Mouse (Mus musculus): ENCODE results near the gene Olfr671. TPM values are rescaled to one million over a fixed set of nuclear protein-coding genes. Genes with fewer than 3 reads are reported as not detected.
"Not testable (repeated sequence)": the region's sequence is repeated elsewhere in the genome, so short reads cannot be mapped to it uniquely, and the experiment has no call there.

Gene Olfr671
- not detected for polyA plus RNA-seq (2012; fragmentation: generic; extraction: Trizol)
- long read RNA-seq, experiment 1: 0 reads
- long read RNA-seq, experiment 2: 0 reads

DNA sequence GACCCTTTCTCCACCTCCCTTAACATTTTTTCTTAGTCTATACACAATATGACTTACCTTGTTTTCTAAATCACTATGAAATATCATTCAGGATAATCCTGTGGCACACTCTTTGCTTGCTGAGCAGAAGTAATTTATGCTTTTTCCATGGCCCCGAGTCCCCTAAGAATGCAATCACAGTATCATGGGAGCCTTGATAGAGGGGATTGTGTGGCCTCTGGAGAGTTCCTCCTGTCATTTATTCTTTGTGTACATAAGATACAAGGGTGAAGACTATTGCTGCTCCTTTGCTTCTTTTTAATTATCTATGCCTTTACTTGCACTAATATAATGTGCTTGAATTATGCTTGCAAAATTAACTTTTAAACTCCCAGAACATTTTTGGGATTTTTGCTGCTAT lies at the start of gene Olfr671:
TSS of gene Olfr671 (minus strand) at position 101 of the 400 bp plus-strand sequence.
- no peak for TF ChIP-seq CEBPB (IDR thresholded peaks at IDR 0.05; ENCODE audit: low read depth)
- no peak for TF ChIP-seq CTCF (IDR thresholded peaks at IDR 0.05; ENCODE audit: control insufficient read depth, insufficient read depth, insufficient read length)
- no peak for TF ChIP-seq FOSL1 (IDR thresholded peaks at IDR 0.05; ENCODE audit: insufficient read depth, low read length, poor library complexity, severe bottlenecking)
- no peak for TF ChIP-seq MYOD1 (IDR thresholded peaks at IDR 0.05; ENCODE audit: control insufficient read depth, insufficient read length, low read depth)
- no peak for TF ChIP-seq MYOG (IDR thresholded peaks at IDR 0.05; ENCODE audit: control insufficient read depth, extremely low read depth, insufficient read length)
- no peak for TF ChIP-seq MAX (IDR thresholded peaks at IDR 0.05)
- no peak for TF ChIP-seq USF1 (IDR thresholded peaks at IDR 0.05; ENCODE audit: low read depth)
- H3K79me2 ChIP-seq (ENCODE audit: control insufficient read depth, insufficient read depth): no peaks in the 10 kb centered on the region
- H3K79me3 ChIP-seq (ENCODE audit: low read depth): no peaks in the 10 kb centered on the region
- no peaks in the 10 kb centered on the region for H3K36me3 ChIP-seq (ENCODE audit: control insufficient read depth, insufficient read depth)
- no peaks in the 10 kb centered on the region for H3K27me3 ChIP-seq (ENCODE audit: control insufficient read depth, insufficient read depth, insufficient read length)
- H3ac ChIP-seq (ENCODE audit: control insufficient read depth, insufficient read length, low read depth): no peak within 1 kb of the TSS
- H3K4me3 ChIP-seq (ENCODE audit: insufficient read depth, poor library complexity, severe bottlenecking): no peak within 1 kb of the TSS

DNA sequence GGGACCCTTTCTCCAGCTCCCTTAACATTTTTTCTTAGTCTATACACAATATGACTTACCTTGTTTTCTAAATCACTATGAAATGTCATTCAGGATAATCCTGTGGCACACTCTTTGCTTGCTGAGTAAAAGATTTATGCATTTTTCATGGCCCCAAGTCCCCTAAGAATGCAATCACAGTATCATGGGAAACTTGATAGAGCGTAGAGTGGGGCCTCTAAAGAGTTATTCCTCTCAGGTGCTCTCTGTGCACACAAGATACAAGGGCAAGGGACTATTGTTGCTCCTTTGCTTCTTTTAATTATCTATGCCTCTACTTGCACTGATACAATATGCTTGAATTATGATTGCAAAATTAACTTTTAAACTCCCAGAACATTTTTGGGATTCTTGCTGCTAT lies 49.4 kb upstream of the Olfr671 start, which contains the start of gene Olfr675:
TSS of gene Olfr675 (minus strand) at position 101 of the 400 bp plus-strand sequence.
- H3ac ChIP-seq (ENCODE audit: control insufficient read depth, insufficient read length, low read depth): no peak within 1 kb of the TSS
- no peaks in the 10 kb centered on the region for H3K79me2 ChIP-seq (ENCODE audit: control insufficient read depth, insufficient read depth)
- TF ChIP-seq MYOG (IDR thresholded peaks at IDR 0.05; ENCODE audit: control insufficient read depth, extremely low read depth, insufficient read length) (no peak), MYOD1 (IDR thresholded peaks at IDR 0.05; ENCODE audit: control insufficient read depth, insufficient read length, low read depth) (no peak), CTCF (IDR thresholded peaks at IDR 0.05; ENCODE audit: control insufficient read depth, insufficient read depth, insufficient read length) (no peak), CEBPB (IDR thresholded peaks at IDR 0.05; ENCODE audit: low read depth) (no peak), USF1 (IDR thresholded peaks at IDR 0.05; ENCODE audit: low read depth) (no peak), FOSL1 (IDR thresholded peaks at IDR 0.05; ENCODE audit: insufficient read depth, low read length, poor library complexity, severe bottlenecking) (no peak), MAX (IDR thresholded peaks at IDR 0.05) (no peak)
- no peak within 1 kb of the TSS for H3K4me3 ChIP-seq (ENCODE audit: insufficient read depth, poor library complexity, severe bottlenecking)
- H3K27me3 ChIP-seq (ENCODE audit: control insufficient read depth, insufficient read depth, insufficient read length): no peaks in the 10 kb centered on the region
- H3K79me3 ChIP-seq (ENCODE audit: low read depth): no peaks in the 10 kb centered on the region
- no peaks in the 10 kb centered on the region for H3K36me3 ChIP-seq (ENCODE audit: control insufficient read depth, insufficient read depth)

DNA sequence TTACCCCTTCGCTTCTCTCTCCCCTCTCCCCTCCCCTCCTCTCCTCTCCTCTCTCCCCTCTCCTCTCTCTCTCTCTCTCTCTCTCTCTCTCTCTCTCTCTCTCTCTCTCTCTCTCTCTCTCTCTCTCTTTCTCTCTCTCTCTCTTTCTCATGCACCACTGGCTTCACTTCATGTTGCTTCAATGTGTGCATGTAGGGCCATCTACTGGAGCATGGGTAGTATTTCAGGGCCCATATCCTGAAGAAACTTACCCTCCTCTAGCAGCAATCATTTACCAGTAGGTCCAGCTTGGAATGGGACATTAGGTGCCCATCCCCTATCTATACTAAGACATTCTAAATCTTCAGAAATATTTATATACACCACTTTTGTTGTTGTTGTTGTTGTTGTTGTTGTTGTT lies 43.6 kb upstream of the Olfr671 start:
- H3K79me2 ChIP-seq (ENCODE audit: control insufficient read depth, insufficient read depth): no peaks in the 10 kb centered on the region
- no peaks in the 10 kb centered on the region for H3K36me3 ChIP-seq (ENCODE audit: control insufficient read depth, insufficient read depth)
- no peak for TF ChIP-seq MYOG (IDR thresholded peaks at IDR 0.05; ENCODE audit: control insufficient read depth, extremely low read depth, insufficient read length)
- no peak for TF ChIP-seq MYOD1 (IDR thresholded peaks at IDR 0.05; ENCODE audit: control insufficient read depth, insufficient read length, low read depth)
- no peak for TF ChIP-seq CTCF (IDR thresholded peaks at IDR 0.05; ENCODE audit: control insufficient read depth, insufficient read depth, insufficient read length)
- TF ChIP-seq CEBPB (IDR thresholded peaks at IDR 0.05; ENCODE audit: low read depth): no peak
- TF ChIP-seq USF1 (IDR thresholded peaks at IDR 0.05; ENCODE audit: low read depth): no peak
- TF ChIP-seq MAX (IDR thresholded peaks at IDR 0.05): no peak
- no peak for TF ChIP-seq FOSL1 (IDR thresholded peaks at IDR 0.05; ENCODE audit: insufficient read depth, low read length, poor library complexity, severe bottlenecking)
- no peaks in the 10 kb centered on the region for H3K27me3 ChIP-seq (ENCODE audit: control insufficient read depth, insufficient read depth, insufficient read length)
- H3K79me3 ChIP-seq (ENCODE audit: low read depth): no peaks in the 10 kb centered on the region
- H3ac ChIP-seq (ENCODE audit: control insufficient read depth, insufficient read length, low read depth): no peak overlapping the region
- no peak overlapping the region for H3K4me3 ChIP-seq (ENCODE audit: insufficient read depth, poor library complexity, severe bottlenecking)

DNA sequence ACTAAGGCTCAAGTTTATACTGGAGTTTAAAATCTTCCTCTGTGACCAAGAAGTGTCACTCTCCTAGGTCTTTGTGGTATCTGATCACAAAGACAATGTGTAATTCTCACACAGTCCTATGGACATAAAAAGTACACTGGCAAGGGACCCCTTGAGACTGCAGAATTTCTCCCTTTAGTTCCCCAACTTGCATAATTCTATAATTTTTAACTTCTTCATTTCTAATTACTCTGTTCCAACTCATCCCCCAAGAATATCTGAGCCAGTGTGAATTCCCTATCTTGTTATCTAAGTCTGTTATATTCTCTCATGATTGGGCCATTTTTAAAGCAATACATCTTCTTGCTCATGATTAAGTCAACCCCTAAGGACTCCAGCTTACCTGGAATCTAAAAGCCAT lies 23.0 kb upstream of the Olfr671 start, which contains the start of gene Olfr672:
TSS of gene Olfr672 (minus strand) at position 101 of the 400 bp plus-strand sequence.
- Histone ChIP-seq H3K36me3 (ENCODE audit: control insufficient read depth, insufficient read depth) (no peaks in the 10 kb centered on the region), H3K27me3 (ENCODE audit: control insufficient read depth, insufficient read depth, insufficient read length) (no peaks in the 10 kb centered on the region), H3K4me3 (ENCODE audit: insufficient read depth, poor library complexity, severe bottlenecking) (no peak within 1 kb of the TSS), H3K79me3 (ENCODE audit: low read depth) (no peaks in the 10 kb centered on the region), H3K79me2 (ENCODE audit: control insufficient read depth, insufficient read depth) (no peaks in the 10 kb centered on the region), H3ac (ENCODE audit: control insufficient read depth, insufficient read length, low read depth) (no peak within 1 kb of the TSS)
- TF ChIP-seq CTCF (IDR thresholded peaks at IDR 0.05; ENCODE audit: control insufficient read depth, insufficient read depth, insufficient read length) (no peak), MAX (IDR thresholded peaks at IDR 0.05) (no peak), MYOG (IDR thresholded peaks at IDR 0.05; ENCODE audit: control insufficient read depth, extremely low read depth, insufficient read length) (no peak), USF1 (IDR thresholded peaks at IDR 0.05; ENCODE audit: low read depth) (no peak), CEBPB (IDR thresholded peaks at IDR 0.05; ENCODE audit: low read depth) (no peak), MYOD1 (IDR thresholded peaks at IDR 0.05; ENCODE audit: control insufficient read depth, insufficient read length, low read depth) (no peak), FOSL1 (IDR thresholded peaks at IDR 0.05; ENCODE audit: insufficient read depth, low read length, poor library complexity, severe bottlenecking) (no peak)

DNA sequence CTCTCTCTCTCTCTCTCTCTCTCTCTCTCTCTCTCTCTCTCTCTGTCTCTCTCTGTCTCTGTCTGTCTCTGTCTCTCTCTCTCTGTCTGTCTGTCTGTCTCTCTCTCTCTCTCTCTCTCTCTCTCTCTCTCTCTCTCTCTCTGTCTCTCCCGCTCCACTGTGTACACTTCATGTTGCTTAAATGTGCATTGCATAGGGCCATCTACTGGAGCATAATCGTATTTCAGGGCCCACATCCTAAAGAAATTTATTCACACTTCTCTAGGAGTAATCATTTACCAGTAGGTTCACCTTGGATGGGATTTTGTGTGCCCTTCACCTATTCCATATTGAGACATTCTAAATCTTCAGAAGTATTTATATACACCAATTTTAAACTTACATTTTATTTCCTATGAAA lies 6.4 kb downstream of the Olfr671 start:
- H3K79me2 ChIP-seq (ENCODE audit: control insufficient read depth, insufficient read depth); H3K36me3 ChIP-seq (ENCODE audit: control insufficient read depth, insufficient read depth); H3K79me3 ChIP-seq (ENCODE audit: low read depth); H3K27me3 ChIP-seq (ENCODE audit: control insufficient read depth, insufficient read depth, insufficient read length); H3K4me3 ChIP-seq (ENCODE audit: insufficient read depth, poor library complexity, severe bottlenecking); H3ac ChIP-seq (ENCODE audit: control insufficient read depth, insufficient read length, low read depth): not testable (repeated sequence)

DNA sequence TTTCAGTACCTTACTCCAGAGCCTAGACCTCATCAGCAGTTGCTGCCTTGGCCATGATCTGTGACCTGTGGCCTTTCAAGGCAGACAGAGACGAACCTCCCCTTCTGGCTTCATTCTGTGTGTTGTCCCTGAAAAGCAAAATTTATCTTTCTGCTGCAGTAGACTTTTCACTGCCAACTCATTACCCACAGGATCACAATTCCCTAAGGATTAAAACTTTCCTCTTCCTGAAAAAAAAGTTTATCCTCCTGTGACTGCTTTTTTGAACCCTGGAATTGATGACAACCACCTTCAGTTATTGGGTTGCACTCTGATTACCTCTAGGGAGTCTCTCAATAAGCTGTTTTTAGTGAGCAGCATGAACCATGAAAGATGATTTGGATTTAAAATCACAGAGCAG lies 16.4 kb downstream of the Olfr671 start, which contains the start of gene Olfr670:
TSS of gene Olfr670 (minus strand) at position 101 of the 400 bp plus-strand sequence.
- no peaks in the 10 kb centered on the region for H3K27me3 ChIP-seq (ENCODE audit: control insufficient read depth, insufficient read depth, insufficient read length)
- H3ac ChIP-seq (ENCODE audit: control insufficient read depth, insufficient read length, low read depth): no peak within 1 kb of the TSS

DNA sequence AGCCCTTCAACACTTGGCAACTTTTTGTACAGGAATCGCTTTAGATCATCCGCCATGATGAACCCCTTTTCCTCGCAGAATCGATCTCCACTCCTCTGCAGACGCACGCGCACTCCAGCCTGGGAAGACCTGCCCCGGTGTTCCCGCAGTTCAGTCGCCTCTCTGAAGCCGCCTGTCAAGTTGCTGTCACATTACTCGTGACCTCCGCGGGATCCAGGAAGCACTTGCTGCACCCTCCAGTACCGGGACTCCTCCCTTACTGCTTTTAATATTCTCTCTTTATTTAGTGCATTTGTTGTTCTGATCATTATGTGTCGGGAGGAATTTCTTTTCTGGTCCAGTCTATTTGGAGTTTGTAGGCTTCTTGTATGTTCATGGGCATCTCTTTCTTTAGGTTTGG lies 28.7 kb downstream of the Olfr671 start:
- H3ac ChIP-seq (ENCODE audit: control insufficient read depth, insufficient read length, low read depth); H3K79me3 ChIP-seq (ENCODE audit: low read depth); H3K4me3 ChIP-seq (ENCODE audit: insufficient read depth, poor library complexity, severe bottlenecking); H3K79me2 ChIP-seq (ENCODE audit: control insufficient read depth, insufficient read depth); H3K27me3 ChIP-seq (ENCODE audit: control insufficient read depth, insufficient read depth, insufficient read length); H3K36me3 ChIP-seq (ENCODE audit: control insufficient read depth, insufficient read depth): not testable (repeated sequence)

More for the DNA sequence above, 16.4 kb downstream of the Olfr671 start, which contains the start of gene Olfr670:
- H3K36me3 ChIP-seq (ENCODE audit: control insufficient read depth, insufficient read depth): no peaks in the 10 kb centered on the region
- H3K79me2 ChIP-seq (ENCODE audit: control insufficient read depth, insufficient read depth): no peaks in the 10 kb centered on the region
- no peaks in the 10 kb centered on the region for H3K79me3 ChIP-seq (ENCODE audit: low read depth)
- TF ChIP-seq CTCF (IDR thresholded peaks at IDR 0.05; ENCODE audit: control insufficient read depth, insufficient read depth, insufficient read length) (no peak), MYOG (IDR thresholded peaks at IDR 0.05; ENCODE audit: control insufficient read depth, extremely low read depth, insufficient read length) (no peak), MYOD1 (IDR thresholded peaks at IDR 0.05; ENCODE audit: control insufficient read depth, insufficient read length, low read depth) (no peak), CEBPB (IDR thresholded peaks at IDR 0.05; ENCODE audit: low read depth) (no peak), FOSL1 (IDR thresholded peaks at IDR 0.05; ENCODE audit: insufficient read depth, low read length, poor library complexity, severe bottlenecking) (no peak), USF1 (IDR thresholded peaks at IDR 0.05; ENCODE audit: low read depth) (no peak), MAX (IDR thresholded peaks at IDR 0.05) (no peak)
- no peak within 1 kb of the TSS for H3K4me3 ChIP-seq (ENCODE audit: insufficient read depth, poor library complexity, severe bottlenecking)

All from C2C12 (cell line).